Mouse (Mus musculus) testis, adult 2 months (tissue): ENCODE data around the gene Qk.

Source experiments
- CTCF ChIP-seq: fragments of 200-500 bp; IDR thresholded peaks from 2 replicates; pipeline ENCODE4 v1.5.1; 2012; ENCODE audit warnings: low read depth, mild to moderate bottlenecking, inconsistent platforms, low read length, moderate library complexity; ENCODE audit not compliant: control insufficient read depth, insufficient read depth, insufficient replicate concordance
- POLR2A ChIP-seq: fragments of 200-500 bp; IDR thresholded peaks from 2 replicates; pipeline ENCODE4 v1.6.1; 2012; ENCODE audit warnings: low read depth, mild to moderate bottlenecking, inconsistent platforms, low read length, moderate library complexity; ENCODE audit not compliant: control insufficient read depth

DNA sequence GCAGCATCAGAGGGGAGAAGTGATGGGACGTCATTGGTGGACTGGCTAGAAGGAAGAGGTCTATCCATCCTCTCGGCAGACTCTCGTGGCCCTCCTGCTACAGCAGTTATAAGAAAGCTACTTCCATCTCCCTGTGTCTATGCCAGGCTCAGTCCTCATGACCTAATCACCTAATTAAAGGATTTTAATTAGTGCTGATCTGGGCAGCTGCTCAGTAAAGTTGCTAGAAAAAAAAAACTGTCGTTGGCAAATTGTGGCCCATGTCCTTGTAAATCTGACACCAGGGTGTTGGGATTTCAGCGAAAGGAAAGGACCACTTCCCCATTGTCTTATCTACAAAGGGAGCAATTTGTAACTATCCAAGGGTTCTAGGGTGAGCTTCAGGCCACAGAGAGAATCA is 142.6 kb downstream of the Qk start:
- TF ChIP-seq POLR2A (no peak), CTCF (no peak)
